In genomic region chr7:19664955-19665841, GRCm38 (mm10) we compare ENCODE assay signal across 8 mouse cellular contexts. TPM values are rescaled to one million over a fixed set of nuclear protein-coding genes. Genes with fewer than 3 reads are reported as not detected.
A peak's percentile ranks its signal among the peaks of the same experiment; 100 is the strongest.
DNase-seq lines count a peak whose midpoint lies in the region; ATAC-seq and TF ChIP-seq lines count a peak whose summit lies in the region.

Gene Clptm1 (minus strand): TSS chr7:19665033.

- H3K27me3 ChIP-seq in Patski: no peaks in the 10 kb centered on the region
- no peaks in the 10 kb centered on the region for H3K27me3 ChIP-seq in hindbrain, embryonic 13.5 days

- WGBS in hindbrain, embryonic 13.5 days: under 1% methylated on average over 63 of the region's 63 CpGs

- peak; percentile 63 for ATAC-seq in Patski
- ATAC-seq in hindbrain, embryonic 13.5 days (ENCODE audit: low FRiP score): peak; percentile 86

- H3K36me3 ChIP-seq in hindbrain, embryonic 13.5 days: peaks cover 16% of the 10 kb centered on the region

- peak; percentile 73 for TF ChIP-seq CTCF in Patski (IDR thresholded peaks at IDR 0.05)

- H3K4me2 ChIP-seq in hindbrain, embryonic 13.5 days: peak within 1 kb of the TSS; percentile 92

- H3K4me1 ChIP-seq in hindbrain, embryonic 13.5 days (replicated peaks): peaks cover 47% of the 10 kb centered on the region

- peak within 1 kb of the TSS; percentile 99 for H3K9ac ChIP-seq in hindbrain, embryonic 13.5 days

- CTCF ChIA-PET in Patski (lab: Charles Lee): interaction anchor here (1.6 to 5.8 kb wide), 2 partner anchors 28 to 36 kb away, joined by 4 to 120 read pairs; partner anchors contain the start of genes Apoc1 and Apoe

- peak; percentile 92 for DNase-seq in Patski (ENCODE audit: low read depth, low spot score)
- peak; percentile 98 for DNase-seq in cerebellum, postnatal 14 days
- DNase-seq in frontal cortex, postnatal 14 days (ENCODE audit: low spot score in 2 of 2): peak; percentile 95 to 96
- peak; percentile 93 to 97 for DNase-seq in layer of hippocampus, postnatal 25 days (ENCODE audit: extremely low spot score in 1 of 2, low spot score in 1 of 2)
- DNase-seq in lung, postnatal 25 days (ENCODE audit: low spot score): peak; percentile 97
- peak; percentile 98 for DNase-seq in retina, embryonic 14.5 days (ENCODE audit: low spot score)
- DNase-seq in thymus, postnatal 4 days: peak; percentile 97

- in situ Hi-C loops in Patski (cut with MboI; ENCODE audit: low pct_unique_long_range_greater_than_20kb): loop anchor here (5.0 kb wide), 1 partner anchor 47 kb away; no protein-coding TSS in a partner anchor

- H3K9me3 ChIP-seq in hindbrain, embryonic 13.5 days: no peaks in the 10 kb centered on the region

- H3K27ac ChIP-seq in hindbrain, embryonic 13.5 days: peak within 1 kb of the TSS; percentile 94

- POLR2A ChIA-PET in Patski (lab: Charles Lee): interaction anchor here (1.1 to 1.4 kb wide), 3 partner anchors 9 to 36 kb away, joined by 3 to 4 read pairs (median 3); partner anchors contain the start of gene Relb

- peak within 1 kb of the TSS; percentile 100 for H3K4me3 ChIP-seq in hindbrain, embryonic 13.5 days

RNA-seq across cellular contexts. Expression of gene Clptm1, which starts in this region (rescaled TPM):
- polyA plus RNA-seq in Patski (2021): 154 TPM
- polyA plus RNA-seq in hindbrain, embryonic 13.5 days (2015; fragmentation: Nextera tagmentation; extraction: Ambion mirVana): 108 and 109 TPM in 2 replicates
- 100 to 1,000 TPM; 148 TPM for total RNA-seq in layer of hippocampus, postnatal 25 days (2021)

Comparison
In these comparisons a context has a peak if more than half of its experiments do, and no peak if none do; other contexts are left out.
1. Peak in every context shown above with its lines: DNase-seq, ATAC-seq, H3K4me3 ChIP-seq and H3K27ac ChIP-seq.